Mouse (Mus musculus) B cell, adult 2 months (primary cell): Measurements from ENCODE around the gene Rbsn.

ENCODE experiments used
- DNase-seq, 2 experiments: peaks; one replicate each; pipeline ENCODE4 v3.0.0; 2022

Rbsn gene

GRCm38 (mm10) chr6:92214773-92215449 is at the start of gene Rbsn:
Gene Rbsn (minus strand): TSS chr6:92214925.
- peak; percentile 93 for DNase-seq

GRCm38 (mm10) chr6:92261162-92261843 is 46.6 kb upstream of the Rbsn start:
- no peak for DNase-seq

- no peak for DNase-seq
These were observed 40.6 kb upstream of the Rbsn start for GRCm38 (mm10) chr6:92255346-92255745.

GRCm38 (mm10) chr6:92253253-92253870 is 38.6 kb upstream of the Rbsn start:
- no peak for DNase-seq

- no peak for DNase-seq
These were observed 32.6 kb upstream of the Rbsn start for GRCm38 (mm10) chr6:92247215-92247919.

GRCm38 (mm10) chr6:92246335-92246734 is 31.6 kb upstream of the Rbsn start:
- no peak for DNase-seq

- DNase-seq, result no peak
These were observed 29.9 kb upstream of the Rbsn start, which contains the start of gene Trh for GRCm38 (mm10) chr6:92244591-92244990. Gene Trh (minus strand): TSS chr6:92244650.

GRCm38 (mm10) chr6:92241178-92241906 is 26.6 kb upstream of the Rbsn start:
- peak; percentile 52 to 53 for DNase-seq

- no peak for DNase-seq
These were observed 20.3 kb upstream of the Rbsn start for GRCm38 (mm10) chr6:92235036-92235435.

GRCm38 (mm10) chr6:92231762-92232161 is 17.0 kb upstream of the Rbsn start:
- no peak for DNase-seq

GRCm38 (mm10) chr6:92231356-92231755 is 16.6 kb upstream of the Rbsn start:
- no peak for DNase-seq

GRCm38 (mm10) chr6:92229586-92229985 is 14.9 kb upstream of the Rbsn start:
- DNase-seq, result no peak

- no peak for DNase-seq
These were observed 14.4 kb upstream of the Rbsn start for GRCm38 (mm10) chr6:92229103-92229502.

GRCm38 (mm10) chr6:92224981-92225380 is 10.3 kb upstream of the Rbsn start:
- DNase-seq, result no peak

GRCm38 (mm10) chr6:92222021-92222420 is 7.3 kb upstream of the Rbsn start:
- no peak for DNase-seq

- DNase-seq, result no peak
These were observed 6.9 kb upstream of the Rbsn start for GRCm38 (mm10) chr6:92221604-92222003.

GRCm38 (mm10) chr6:92219445-92219844 is 4.7 kb upstream of the Rbsn start:
- DNase-seq, result peak; percentile 56 to 57

GRCm38 (mm10) chr6:92214055-92214772 is 511 bp downstream of the Rbsn start:
- peak in 1 of 2 experiments; percentile 31 for DNase-seq

GRCm38 (mm10) chr6:92199414-92199813 is 15.3 kb downstream of the Rbsn start:
- DNase-seq, result no peak

- DNase-seq, result peak; percentile 18 to 27
These were observed 30.5 kb downstream of the Rbsn start for GRCm38 (mm10) chr6:92184178-92184577.

GRCm38 (mm10) chr6:92183621-92184131 is 31.0 kb downstream of the Rbsn start, which contains the start of gene Mrps25:
Gene Mrps25 (minus strand): TSS chr6:92184033.
- DNase-seq, result peak; percentile 51 to 56

GRCm38 (mm10) chr6:92176450-92176849 is 38.3 kb downstream of the Rbsn start:
- no peak for DNase-seq
